Mouse (Mus musculus): ENCODE data around the gene Whrn.

GRCm38 (mm10) chr4:63399691-63400270 lies 96.0 kb downstream of the Whrn start:
- TF ChIP-seq POLR2A (IDR thresholded peaks at IDR 0.05; ENCODE audit: borderline replicate concordance, extremely low read depth, low read depth, low read length) = no peak
- no peak for TF ChIP-seq CTCF (IDR thresholded peaks at IDR 0.05; ENCODE audit: insufficient read depth, low read length)
